Mouse (Mus musculus): Measurements from ENCODE around the gene Kxd1. TPM values are rescaled to one million over a fixed set of nuclear protein-coding genes. Genes with fewer than 3 reads are reported as not detected.
A peak's percentile ranks its signal among the peaks of the same experiment; 100 is the strongest.

Gene Kxd1
- 66.1 and 70.0 TPM in 2 replicates for total RNA-seq (2017)

DNA sequence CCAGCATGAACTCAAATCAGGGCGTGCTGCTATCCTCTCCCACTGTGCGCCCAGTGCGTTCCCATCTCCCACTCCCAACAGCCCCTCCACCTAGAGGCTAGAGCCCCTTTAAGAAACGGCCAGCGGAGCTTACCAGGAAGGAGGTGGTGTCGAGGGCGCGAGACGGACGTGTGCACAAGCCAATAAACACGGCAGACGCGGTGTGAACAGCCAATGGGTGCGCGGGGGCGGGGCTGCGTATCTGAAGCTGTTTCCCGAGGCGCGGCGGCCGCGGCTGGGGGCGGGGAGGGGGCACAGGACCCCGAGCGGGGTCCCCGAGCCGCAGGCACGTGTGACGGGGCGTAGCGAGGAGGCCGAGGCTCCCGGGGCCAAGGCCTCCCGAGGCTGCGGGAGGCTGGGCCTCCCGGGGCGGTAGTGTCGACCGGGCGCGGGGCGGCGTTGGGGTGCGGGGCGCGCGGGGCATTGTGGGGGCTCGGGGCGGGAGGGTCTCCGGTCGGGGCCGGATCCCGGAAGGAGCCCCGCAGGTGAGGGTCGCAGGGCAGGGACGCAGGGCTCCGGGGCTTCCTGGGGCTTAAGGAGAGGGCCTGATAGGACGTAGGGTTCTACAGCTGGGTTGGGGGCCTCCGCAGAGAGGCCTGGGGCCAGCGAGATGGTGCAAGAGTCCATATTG is at the start of gene Kxd1, which contains the start of gene Fkbp8:
TSS of gene Kxd1 (minus strand) at position 445 of the 670 bp plus-strand sequence.
TSS of gene Fkbp8 (plus strand) at position 213 of the 670 bp plus-strand sequence.
- peak; percentile 92 to 94 for ATAC-seq (replicated peaks in 1 of 2; ENCODE audit: insufficient read depth in 1 of 2, low FRiP score in 2 of 2, low TSS enrichment in 1 of 2, low read depth in 1 of 2, poor library complexity in 2 of 2, severe bottlenecking in 2 of 2)

DNA sequence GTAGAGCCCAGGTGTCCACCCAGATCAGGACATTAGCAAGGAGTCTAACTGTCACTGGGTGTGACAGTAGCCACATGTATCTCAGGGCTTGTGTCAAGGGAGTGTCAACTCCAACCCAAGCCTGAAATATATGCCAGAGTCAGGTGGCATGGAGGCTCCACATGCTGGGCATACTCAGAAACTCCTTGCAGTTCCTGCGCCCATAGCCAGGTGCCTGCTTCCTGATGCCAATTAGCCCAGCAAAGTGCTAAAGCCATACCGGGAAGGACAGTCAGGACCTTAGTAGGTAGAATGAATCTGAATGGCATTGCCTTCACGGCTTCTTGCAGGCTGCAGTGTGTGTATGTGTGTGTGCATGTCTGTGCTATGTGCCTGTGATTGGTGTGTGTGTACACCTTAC is 49.5 kb upstream of the Kxd1 start:
- ATAC-seq (replicated peaks in 1 of 2; ENCODE audit: insufficient read depth in 1 of 2, low FRiP score in 2 of 2, low TSS enrichment in 1 of 2, low read depth in 1 of 2, poor library complexity in 2 of 2, severe bottlenecking in 2 of 2) = no peak

DNA sequence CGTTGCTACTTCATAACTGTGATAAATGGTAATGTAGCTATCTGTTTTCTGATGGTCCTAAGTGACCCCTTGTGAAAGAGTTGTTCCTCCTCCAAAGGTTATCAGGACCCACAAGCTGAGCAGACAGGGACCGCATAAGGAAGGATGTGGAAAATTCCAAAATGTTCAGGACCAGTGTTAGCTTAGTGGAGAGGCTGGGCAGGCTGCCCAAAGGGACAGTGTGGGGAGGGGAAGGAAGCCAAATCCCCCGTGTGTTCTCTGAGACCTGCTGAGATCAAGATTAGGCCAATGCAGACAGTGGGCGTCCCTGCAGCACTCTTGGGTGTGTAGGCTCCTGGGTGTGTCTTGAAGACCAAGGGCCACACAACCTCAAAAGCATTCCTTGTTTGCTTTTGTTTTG is 47.2 kb upstream of the Kxd1 start:
- ATAC-seq (replicated peaks in 1 of 2; ENCODE audit: insufficient read depth in 1 of 2, low FRiP score in 2 of 2, low TSS enrichment in 1 of 2, low read depth in 1 of 2, poor library complexity in 2 of 2, severe bottlenecking in 2 of 2) = peak in 1 of 2 experiments; percentile 13; a peak in 1 of 4 replicates

DNA sequence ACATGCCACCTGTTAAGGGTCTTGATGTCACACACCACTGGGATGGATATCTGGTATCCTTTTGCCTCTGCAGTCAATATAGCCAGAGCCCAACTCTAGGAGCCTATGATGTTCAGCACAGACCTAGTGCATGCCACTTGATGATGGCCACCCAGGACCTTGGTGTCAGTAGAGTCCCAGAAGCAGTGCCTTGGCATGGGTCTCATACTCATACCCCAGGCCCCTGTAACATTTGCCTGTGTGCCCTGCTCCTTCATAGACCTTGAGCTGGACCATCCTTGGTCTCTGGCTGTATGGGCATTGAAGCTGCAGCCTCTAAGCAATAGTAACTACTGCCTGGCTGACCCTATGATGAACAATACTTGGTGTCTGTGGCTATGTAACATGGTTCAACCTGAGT is 46.5 kb upstream of the Kxd1 start:
- ATAC-seq (replicated peaks in 1 of 2; ENCODE audit: insufficient read depth in 1 of 2, low FRiP score in 2 of 2, low TSS enrichment in 1 of 2, low read depth in 1 of 2, poor library complexity in 2 of 2, severe bottlenecking in 2 of 2) = no peak

DNA sequence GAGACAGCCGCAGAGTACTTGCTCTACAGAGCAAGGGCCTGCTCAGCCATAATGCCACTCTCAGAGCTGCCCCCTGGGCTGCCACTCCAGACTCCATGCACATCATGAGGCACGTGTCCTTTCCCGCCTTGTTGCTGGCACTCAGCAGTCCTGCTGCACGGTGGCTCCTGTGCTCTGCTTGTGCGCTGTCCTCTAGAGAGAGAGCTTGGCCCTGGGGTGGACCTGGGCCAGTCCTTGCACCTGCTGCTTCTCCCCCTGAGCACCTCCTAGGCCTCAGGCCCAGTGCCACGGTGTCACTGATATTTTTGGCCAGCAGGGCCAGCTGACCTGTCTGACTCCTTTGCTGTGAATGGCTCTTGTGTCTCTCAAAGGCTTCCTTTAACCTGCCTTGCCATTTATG is 43.2 kb upstream of the Kxd1 start:
- no peak for ATAC-seq (replicated peaks in 1 of 2; ENCODE audit: insufficient read depth in 1 of 2, low FRiP score in 2 of 2, low TSS enrichment in 1 of 2, low read depth in 1 of 2, poor library complexity in 2 of 2, severe bottlenecking in 2 of 2)

DNA sequence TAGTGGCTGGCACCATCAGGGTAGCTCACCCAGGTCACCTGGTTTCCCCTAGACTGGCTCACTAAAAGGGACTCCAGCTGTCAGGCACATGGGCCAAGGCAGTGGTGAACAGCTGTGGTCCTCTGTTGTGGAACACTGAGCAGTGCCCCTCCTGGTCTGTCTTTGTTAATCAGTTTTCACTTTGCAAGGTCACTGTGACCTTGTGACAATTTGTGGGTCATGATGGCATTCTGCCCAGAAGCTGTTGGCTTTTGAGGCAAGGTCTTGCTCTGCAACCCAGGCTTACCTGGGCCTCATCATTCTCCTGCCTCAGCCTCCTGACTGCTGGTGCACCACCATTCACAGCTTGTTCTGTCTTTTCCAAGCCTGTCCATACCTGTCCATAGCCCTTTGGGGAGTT is 42.6 kb upstream of the Kxd1 start:
- peak in 1 of 2 experiments; percentile 39; a peak in 1 of 4 replicates for ATAC-seq (replicated peaks in 1 of 2; ENCODE audit: insufficient read depth in 1 of 2, low FRiP score in 2 of 2, low TSS enrichment in 1 of 2, low read depth in 1 of 2, poor library complexity in 2 of 2, severe bottlenecking in 2 of 2)

DNA sequence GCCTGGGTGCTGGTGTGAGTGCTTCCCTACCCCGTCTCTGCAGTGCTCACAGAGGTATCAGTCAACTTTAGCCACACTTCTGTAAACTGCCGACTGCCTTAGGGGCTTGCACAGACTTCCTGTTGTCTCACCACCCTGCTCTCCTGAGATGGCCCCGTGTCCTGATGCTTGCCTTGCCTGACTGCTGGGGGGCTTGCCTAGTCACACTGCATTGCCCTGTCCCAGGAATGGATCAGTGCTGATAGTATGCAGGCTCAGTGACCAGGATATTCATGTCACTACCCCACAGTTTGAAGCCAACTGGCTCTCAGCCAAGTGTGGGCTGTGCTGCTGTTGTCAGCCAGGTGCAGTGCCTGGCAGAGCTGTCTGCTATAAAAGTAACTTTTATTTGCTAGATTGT is 37.8 kb upstream of the Kxd1 start:
- ATAC-seq (replicated peaks in 1 of 2; ENCODE audit: insufficient read depth in 1 of 2, low FRiP score in 2 of 2, low TSS enrichment in 1 of 2, low read depth in 1 of 2, poor library complexity in 2 of 2, severe bottlenecking in 2 of 2) = peak; percentile 61 to 65

DNA sequence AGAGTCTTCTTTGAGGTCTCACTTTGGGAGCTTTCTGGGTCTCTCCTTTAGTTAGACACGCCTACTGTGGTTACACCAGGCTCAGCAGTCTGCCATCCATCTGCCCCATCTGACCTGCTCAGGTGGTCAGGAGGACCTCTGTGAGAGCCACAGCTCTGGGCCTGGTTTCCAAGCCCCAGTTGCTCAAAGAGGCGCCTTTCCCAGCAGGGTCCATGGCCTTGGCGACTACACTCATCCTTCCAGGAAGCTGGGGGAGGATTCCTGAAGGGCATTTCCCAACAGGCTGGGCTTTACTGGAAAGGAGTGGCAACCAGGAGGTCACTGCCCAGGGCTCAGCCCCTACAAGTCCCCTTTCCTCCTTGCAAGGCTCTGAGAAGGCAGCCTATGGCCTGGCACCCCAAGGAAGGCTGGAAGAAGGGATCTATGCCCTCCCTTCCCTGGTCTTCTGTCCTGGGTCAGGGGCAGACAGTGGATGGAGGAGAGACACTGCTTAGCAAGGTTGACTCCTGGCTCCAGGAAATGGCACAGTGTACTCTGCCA is 37.0 kb upstream of the Kxd1 start:
- no peak for ATAC-seq (replicated peaks in 1 of 2; ENCODE audit: insufficient read depth in 1 of 2, low FRiP score in 2 of 2, low TSS enrichment in 1 of 2, low read depth in 1 of 2, poor library complexity in 2 of 2, severe bottlenecking in 2 of 2)

DNA sequence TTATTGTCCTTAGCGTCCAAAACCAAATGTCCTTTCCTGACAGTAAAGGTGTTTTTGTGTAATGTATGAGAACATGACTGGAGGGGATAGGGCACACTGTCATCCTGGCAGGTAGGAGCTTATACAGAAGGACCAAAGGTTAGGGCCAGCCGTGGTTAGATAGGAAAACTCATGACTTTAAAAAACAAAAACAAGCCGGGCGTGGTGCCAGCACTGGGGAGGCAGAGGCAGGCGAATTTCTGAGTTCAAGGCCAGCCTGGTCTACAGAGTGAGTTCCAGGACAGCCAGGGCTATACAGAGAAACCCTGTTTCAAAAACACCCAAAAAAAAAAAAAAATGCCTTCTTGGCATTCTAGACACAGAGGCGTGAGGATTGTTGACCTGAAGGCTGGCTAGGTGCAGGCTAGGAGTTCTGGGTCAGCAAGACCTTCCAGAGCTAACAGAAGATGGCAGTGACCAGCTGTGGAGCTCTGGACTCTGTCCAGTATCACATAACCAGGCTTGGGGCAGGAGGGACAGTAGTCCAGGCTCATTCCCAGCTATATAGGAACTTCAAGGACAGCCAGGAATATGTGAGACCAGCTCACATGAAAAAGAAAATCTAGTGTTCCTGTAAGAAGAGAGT is 36.1 kb upstream of the Kxd1 start:
- no peak for ATAC-seq (replicated peaks in 1 of 2; ENCODE audit: insufficient read depth in 1 of 2, low FRiP score in 2 of 2, low TSS enrichment in 1 of 2, low read depth in 1 of 2, poor library complexity in 2 of 2, severe bottlenecking in 2 of 2)

DNA sequence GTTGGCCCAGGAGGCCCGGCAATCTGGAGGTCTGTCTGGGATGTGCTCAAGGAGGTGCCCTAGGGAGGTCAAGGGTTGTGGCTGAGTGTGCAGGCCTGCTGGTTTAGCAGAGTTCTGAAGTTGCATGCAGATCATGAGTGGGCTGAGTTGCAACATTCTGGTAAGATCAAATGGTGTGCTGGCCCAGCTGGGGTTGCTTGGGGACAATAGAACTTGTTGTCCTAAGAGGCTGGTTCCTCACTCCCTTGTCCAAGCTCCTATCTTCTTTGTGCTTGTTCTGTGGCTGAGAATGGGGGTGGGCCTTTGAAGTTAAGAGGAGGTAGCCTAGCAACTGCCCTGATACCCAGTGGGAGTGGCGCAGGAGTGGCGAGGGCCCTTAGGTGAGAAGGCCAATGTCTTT is 35.0 kb upstream of the Kxd1 start:
- ATAC-seq (replicated peaks in 1 of 2; ENCODE audit: insufficient read depth in 1 of 2, low FRiP score in 2 of 2, low TSS enrichment in 1 of 2, low read depth in 1 of 2, poor library complexity in 2 of 2, severe bottlenecking in 2 of 2) = no peak

DNA sequence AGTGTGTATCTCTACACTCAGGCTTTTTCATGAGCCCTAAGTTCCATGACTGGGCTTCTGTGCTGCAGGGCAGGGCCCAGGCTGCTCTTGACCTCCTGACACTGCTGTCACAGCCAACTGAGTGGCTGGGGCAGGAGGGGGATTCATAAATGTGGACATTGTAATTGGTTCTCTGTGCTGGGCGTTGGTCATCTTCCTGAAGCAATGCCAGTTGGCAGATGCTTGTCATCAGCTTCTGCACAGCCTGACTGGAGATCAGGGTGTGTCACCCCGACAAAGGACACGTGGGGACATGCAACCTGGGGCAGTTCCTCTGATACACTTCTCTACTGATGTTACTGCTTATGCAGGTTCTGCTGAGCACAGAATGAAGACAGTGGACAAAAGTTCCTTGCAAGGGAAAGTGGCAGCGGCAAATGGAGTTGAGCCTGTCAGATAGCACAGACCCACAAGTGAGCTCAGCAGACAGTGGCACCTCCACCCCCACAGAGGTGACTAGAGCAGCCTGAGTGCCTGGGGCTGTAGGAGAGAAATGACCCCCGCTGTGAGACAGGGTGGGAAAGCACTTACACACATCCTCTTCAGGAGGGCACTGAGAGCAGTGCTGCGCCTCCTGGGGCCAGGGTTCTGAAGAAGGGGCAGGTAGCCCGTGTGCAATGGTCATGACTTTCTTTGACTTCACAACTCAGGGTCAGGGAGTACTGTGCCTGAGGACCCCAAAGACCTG is 34.2 kb upstream of the Kxd1 start:
- no peak for ATAC-seq (replicated peaks in 1 of 2; ENCODE audit: insufficient read depth in 1 of 2, low FRiP score in 2 of 2, low TSS enrichment in 1 of 2, low read depth in 1 of 2, poor library complexity in 2 of 2, severe bottlenecking in 2 of 2)

DNA sequence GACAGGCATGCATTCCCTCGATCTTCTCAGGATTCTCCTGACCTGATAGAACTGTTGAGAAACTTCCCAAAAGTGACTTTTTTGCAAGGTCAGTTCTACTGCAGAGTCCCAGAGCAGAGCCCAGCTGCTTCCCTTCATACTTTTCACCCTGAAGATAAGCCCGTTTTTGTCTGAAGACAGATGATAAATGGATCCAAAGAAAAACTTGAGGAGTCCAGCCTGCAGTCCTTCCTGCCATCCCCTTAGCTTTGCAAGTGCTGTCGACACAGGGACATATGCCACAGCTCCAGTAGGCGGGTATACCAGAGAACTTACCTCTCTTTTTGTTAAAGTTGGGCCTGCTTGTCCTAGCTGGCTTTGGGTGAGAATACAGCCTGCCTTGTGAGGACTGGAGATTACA is 33.6 kb upstream of the Kxd1 start:
- ATAC-seq (replicated peaks in 1 of 2; ENCODE audit: insufficient read depth in 1 of 2, low FRiP score in 2 of 2, low TSS enrichment in 1 of 2, low read depth in 1 of 2, poor library complexity in 2 of 2, severe bottlenecking in 2 of 2) = no peak

DNA sequence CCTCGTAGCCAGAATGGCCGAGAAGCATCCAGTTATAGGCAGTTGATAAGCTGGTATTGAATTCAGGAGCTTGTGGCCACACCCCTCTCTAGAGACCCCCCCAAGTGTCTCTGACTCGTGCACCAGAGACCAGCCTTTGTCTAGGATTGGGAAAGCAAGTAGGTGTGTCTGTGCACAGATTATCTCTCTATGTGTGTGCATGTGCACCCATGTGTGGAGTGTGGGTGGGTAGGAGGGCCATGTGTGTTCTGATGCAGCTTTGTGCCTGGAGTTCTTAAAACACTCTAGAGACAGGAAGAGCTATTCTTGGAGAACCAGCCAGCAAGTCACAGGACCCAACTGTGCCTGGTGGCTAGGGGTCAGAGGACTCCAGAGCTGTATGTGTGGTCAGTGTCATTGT is 32.8 kb upstream of the Kxd1 start:
- ATAC-seq (replicated peaks in 1 of 2; ENCODE audit: insufficient read depth in 1 of 2, low FRiP score in 2 of 2, low TSS enrichment in 1 of 2, low read depth in 1 of 2, poor library complexity in 2 of 2, severe bottlenecking in 2 of 2) = no peak

DNA sequence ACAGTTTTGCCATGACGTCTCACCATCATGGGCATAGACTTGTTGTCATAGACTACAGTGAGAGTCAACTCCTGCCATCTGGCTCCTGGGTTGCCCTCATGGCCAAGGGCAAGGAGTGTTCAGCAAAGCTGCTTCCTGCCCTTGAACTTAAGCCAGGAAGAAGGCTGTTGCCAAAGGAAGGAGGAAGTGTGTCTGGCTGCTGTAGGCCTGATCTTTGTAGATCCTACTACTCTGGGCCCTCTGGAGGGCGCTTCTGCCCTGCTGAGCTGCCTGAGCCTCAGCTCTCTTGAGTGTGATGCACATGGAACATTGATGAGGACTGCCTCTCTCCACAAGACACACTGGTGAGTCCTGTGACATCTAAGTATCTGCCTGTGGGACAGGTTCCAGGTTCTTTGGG is 32.3 kb upstream of the Kxd1 start:
- peak; percentile 81 to 87 for ATAC-seq (replicated peaks in 1 of 2; ENCODE audit: insufficient read depth in 1 of 2, low FRiP score in 2 of 2, low TSS enrichment in 1 of 2, low read depth in 1 of 2, poor library complexity in 2 of 2, severe bottlenecking in 2 of 2)

DNA sequence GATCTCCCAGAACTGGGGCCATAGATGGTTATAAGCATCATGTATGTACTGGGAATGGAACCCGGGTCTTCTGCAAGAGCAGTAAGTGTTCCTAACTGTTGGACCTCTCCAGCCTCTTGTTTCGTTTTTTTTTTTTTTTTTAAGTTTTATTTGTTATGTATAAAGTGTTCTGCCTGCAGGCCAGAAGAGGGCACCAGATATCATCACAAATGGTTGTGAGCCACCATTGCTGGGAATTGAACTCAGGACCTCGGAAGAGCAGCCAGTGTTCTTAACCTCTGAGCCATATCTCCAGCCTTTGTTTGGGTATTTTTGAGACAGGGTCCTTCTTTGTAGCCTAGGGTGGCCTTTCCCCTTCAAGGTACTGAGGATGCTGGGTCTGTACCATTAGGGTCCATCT is 31.2 kb upstream of the Kxd1 start:
- ATAC-seq (replicated peaks in 1 of 2; ENCODE audit: insufficient read depth in 1 of 2, low FRiP score in 2 of 2, low TSS enrichment in 1 of 2, low read depth in 1 of 2, poor library complexity in 2 of 2, severe bottlenecking in 2 of 2) = no peak

DNA sequence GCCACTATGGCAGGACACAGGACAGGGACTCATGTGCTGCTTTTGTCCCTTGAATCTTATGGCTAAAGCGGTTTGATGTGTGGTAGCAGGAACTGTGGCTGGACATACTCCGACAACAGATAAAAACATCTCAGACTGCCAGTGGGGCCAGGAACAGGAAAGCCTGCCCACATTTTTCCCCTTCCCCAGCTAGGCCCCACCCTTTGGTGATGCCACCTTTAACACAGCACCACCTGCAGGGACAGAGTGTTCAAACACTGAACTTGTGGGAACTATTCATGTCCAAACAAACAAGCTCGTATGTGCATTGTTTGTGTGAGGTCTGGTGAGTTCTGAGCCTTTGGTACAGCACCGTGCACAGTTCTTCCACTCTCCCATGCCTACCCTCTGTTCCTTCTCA is 30.6 kb upstream of the Kxd1 start:
- ATAC-seq (replicated peaks in 1 of 2; ENCODE audit: insufficient read depth in 1 of 2, low FRiP score in 2 of 2, low TSS enrichment in 1 of 2, low read depth in 1 of 2, poor library complexity in 2 of 2, severe bottlenecking in 2 of 2) = peak; percentile 32 to 46

DNA sequence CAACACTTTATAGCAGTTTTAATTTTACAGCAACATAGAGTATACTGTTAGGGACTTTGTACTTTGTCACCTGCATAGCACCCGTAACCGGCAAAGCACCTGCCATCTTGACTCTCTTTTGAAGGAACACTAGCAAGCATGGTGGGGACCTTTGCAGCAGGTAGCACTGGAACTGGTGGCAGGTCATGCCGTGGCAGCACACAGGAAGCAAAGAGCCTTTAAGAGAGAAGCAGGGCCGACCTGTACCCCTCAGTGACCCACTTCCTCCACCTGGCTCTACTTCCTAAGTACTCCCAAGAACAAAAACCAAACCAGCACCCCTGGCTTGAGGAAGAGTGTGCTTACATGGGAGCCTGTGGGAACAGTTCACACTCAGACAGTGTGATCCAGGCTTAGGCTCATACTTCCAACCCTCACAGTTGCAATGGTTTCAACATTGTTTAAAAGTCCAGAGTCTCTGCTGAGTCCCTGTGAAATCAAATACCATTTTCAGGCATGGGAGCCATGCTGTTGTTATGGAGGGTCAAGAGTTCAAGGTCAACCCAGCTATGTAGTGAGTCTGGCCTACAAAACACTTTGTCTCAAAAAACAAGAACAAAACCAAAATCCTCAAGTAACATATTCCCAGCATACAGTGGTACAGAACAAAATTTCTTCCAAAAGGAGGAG is 27.5 kb upstream of the Kxd1 start:
- ATAC-seq (replicated peaks in 1 of 2; ENCODE audit: insufficient read depth in 1 of 2, low FRiP score in 2 of 2, low TSS enrichment in 1 of 2, low read depth in 1 of 2, poor library complexity in 2 of 2, severe bottlenecking in 2 of 2) = no peak

DNA sequence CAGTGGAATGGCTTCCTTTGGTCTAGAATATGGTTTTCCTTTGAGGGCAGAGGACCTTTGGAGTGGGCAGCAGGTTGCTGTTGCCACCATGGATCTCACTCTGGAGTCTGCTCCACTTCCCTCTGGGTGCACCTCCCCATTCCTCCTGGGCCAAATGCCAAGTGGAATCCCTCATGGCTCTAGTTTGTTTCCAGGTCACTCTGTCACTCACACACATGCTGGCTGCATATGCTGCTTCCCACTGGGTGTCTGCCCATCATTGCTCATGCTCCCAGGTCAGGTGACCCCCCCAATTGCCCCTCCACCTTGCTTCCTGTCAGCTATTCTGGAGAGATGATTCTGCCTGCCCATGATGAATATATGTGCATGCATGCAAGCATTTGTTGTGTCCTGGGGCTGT is 26.0 kb upstream of the Kxd1 start:
- ATAC-seq (replicated peaks in 1 of 2; ENCODE audit: insufficient read depth in 1 of 2, low FRiP score in 2 of 2, low TSS enrichment in 1 of 2, low read depth in 1 of 2, poor library complexity in 2 of 2, severe bottlenecking in 2 of 2) = no peak
